Mouse (Mus musculus) forebrain, embryonic 12.5 days (tissue): ENCODE results near the gene Nptn. TPM values are rescaled to one million over a fixed set of nuclear protein-coding genes. Genes with fewer than 3 reads are reported as not detected.

Source experiments
- ATAC-seq: fragments of 200-750 bp; cut with Nextera tagmentation; 2 replicates; pipeline ENCODE4 v1.8.0; 2017; ENCODE audit warnings: moderate TSS enrichment; ENCODE audit not compliant: low FRiP score
- H3K27ac ChIP-seq: fragments of 300-500 bp; sonication (generic); 2 replicates; pipeline ENCODE4 v1.5.1; 2016; ENCODE audit warnings: mild to moderate bottlenecking
- H3K27me3 ChIP-seq: fragments of 300-500 bp; sonication (generic); 2 replicates; pipeline ENCODE4 v1.6.1; 2016; ENCODE audit warnings: mild to moderate bottlenecking
- H3K36me3 ChIP-seq: fragments of 300-500 bp; sonication (generic); replicated peaks from 2 replicates; pipeline ENCODE4 v1.6.1; 2016; ENCODE audit warnings: mild to moderate bottlenecking
- H3K4me1 ChIP-seq: fragments of 300-500 bp; sonication (generic); 2 replicates; pipeline ENCODE4 v1.6.1; 2016
- H3K4me2 ChIP-seq: fragments of 300-500 bp; sonication (generic); 2 replicates; pipeline ENCODE4 v1.6.1; 2016; ENCODE audit warnings: mild to moderate bottlenecking, moderate library complexity
- H3K4me3 ChIP-seq: fragments of 300-500 bp; sonication (generic); replicated peaks from 2 replicates; pipeline ENCODE4 v1.5.1; 2016; ENCODE audit warnings: mild to moderate bottlenecking
- H3K9ac ChIP-seq: fragments of 300-500 bp; sonication (generic); 2 replicates; pipeline ENCODE4 v1.6.1; 2016; ENCODE audit warnings: mild to moderate bottlenecking
- H3K9me3 ChIP-seq: fragments of 300-500 bp; sonication (generic); 2 replicates; pipeline ENCODE4 v1.6.1; 2016
- WGBS: fragments of 180-500 bp; shearing (Covaris S2); methylation state at CpG from one replicate; pipeline ENCODE4 v1.1.7; 2016; 5-methylcytosine and 5-hydroxymethylcytosine counted together
- polyA plus RNA-seq: library from polyadenylated mRNA; unstranded; fragments of >200 nt; fragmentation: Nextera tagmentation; extraction: Ambion mirVana; gene quantifications from 2 replicates; pipeline ENCODE4 v1.2.1, GENCODE M21; 2016

Gene Nptn
- polyA plus RNA-seq, 1 experiment from 2014 or later = 71.6 TPM

DNA sequence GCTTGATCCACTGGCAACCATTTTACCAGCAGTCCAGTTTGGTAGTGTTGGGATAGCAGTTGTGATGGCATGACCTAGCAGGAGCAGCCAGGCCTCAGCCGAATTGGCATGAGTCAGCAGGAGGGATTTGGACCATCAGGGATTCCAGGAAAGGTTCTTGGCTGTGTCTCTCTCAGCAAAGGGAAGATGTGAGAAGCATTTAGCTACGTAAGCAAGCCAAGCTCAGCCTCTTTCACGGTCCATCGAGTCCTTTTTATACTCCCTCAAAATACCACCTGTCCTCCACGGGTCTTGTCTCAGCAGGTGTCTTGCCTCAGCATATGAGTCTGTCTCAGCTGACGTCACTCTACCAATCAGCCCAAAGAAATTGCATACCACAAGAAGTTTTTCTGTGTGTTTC lies 101.3 kb downstream of the Nptn start:
- no peak overlapping the region for H3K9ac ChIP-seq
- H3K36me3 ChIP-seq = no peaks in the 10 kb centered on the region
- H3K4me1 ChIP-seq = 0 out of 2 replicates have a peak, but pooled peaks cover 5% of the 10 kb centered on the region
- no peaks in the 10 kb centered on the region for H3K9me3 ChIP-seq
- no peaks in the 10 kb centered on the region for H3K27me3 ChIP-seq
- 32% methylated on average over 6 of the region's 6 CpGs for WGBS
- H3K4me2 ChIP-seq = no peak overlapping the region
- H3K4me3 ChIP-seq = no peak overlapping the region
- no peak for ATAC-seq
- H3K27ac ChIP-seq = no peak overlapping the region

DNA sequence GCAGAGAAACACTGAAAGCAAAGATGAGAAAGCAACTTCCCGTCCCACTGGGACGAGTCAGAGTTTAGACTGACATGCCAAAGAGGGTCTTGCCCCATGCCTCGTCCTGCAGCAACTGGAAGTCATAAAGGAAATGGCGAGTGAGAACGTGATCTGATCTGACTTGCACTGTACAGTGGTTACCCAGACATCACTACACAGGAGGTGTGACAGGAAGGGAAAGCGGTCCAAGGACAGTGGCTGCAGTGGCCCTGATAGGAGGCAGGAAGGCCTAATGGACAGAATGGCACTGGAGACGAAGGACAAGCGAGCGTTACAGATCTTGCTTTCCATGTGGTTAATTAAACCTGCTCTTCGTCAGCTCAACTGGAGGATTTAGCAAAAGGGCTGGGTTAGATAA lies 103.2 kb downstream of the Nptn start:
- no peak overlapping the region for H3K4me2 ChIP-seq
- 0 out of 2 replicates have a peak, but pooled peaks cover 5% of the 10 kb centered on the region for H3K4me1 ChIP-seq
- no peak for ATAC-seq

DNA sequence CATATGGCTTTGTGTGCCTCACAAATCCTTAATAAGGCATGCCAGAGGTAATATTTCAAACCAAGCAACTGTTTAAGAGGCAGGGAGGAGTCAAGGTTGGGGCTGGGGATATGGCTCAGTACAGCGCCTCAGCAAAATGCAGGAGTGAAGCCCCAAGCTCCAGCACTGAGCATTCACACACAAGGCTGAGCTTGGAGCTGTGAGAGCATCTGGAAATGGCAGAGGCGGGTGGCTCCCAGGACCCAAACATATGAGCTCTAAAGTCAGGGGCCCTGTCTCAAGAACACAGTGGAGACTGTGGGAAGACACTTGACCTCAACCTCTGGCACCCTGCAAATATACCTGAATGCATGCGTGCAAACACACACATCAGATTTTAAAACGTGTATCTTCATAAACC lies 106.0 kb downstream of the Nptn start:
- ATAC-seq = no peak
- WGBS = 84% methylated on average over 4 of the region's 4 CpGs
- H3K27ac ChIP-seq = no peak overlapping the region
- H3K9ac ChIP-seq = no peak overlapping the region
- no peak overlapping the region for H3K4me2 ChIP-seq
- H3K4me3 ChIP-seq = no peak overlapping the region
- no peaks in the 10 kb centered on the region for H3K36me3 ChIP-seq
- H3K4me1 ChIP-seq = 0 out of 2 replicates have a peak, but pooled peaks cover 4% of the 10 kb centered on the region
- H3K27me3 ChIP-seq = no peaks in the 10 kb centered on the region
- no peaks in the 10 kb centered on the region for H3K9me3 ChIP-seq

More for the DNA sequence above, 103.2 kb downstream of the Nptn start:
- Histone ChIP-seq H3K27me3 (no peaks in the 10 kb centered on the region), H3K9ac (no peak overlapping the region), H3K4me3 (no peak overlapping the region), H3K27ac (no peak overlapping the region), H3K9me3 (no peaks in the 10 kb centered on the region), H3K36me3 (no peaks in the 10 kb centered on the region)
- WGBS = 86% methylated on average over 10 of the region's 10 CpGs

DNA sequence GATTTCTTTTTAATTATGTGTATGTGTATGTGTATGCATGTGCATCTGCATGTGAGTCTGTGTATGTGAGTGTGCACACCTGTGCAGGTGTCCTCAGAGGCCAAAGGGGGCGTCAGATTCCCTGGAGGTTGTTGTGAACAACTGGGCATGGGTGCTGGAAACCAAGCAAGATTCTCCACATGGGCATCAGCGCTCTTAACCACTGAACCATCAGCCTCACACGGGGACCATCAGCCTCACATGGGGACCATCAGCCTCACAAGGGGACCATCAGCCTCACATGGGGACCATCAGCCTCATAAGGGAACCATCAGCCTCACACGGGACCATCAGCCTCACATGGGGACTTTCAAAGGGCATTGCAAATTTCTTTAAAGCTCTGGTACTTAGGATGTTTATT lies 108.7 kb downstream of the Nptn start:
- H3K36me3 ChIP-seq = no peaks in the 10 kb centered on the region
- H3K4me3 ChIP-seq = no peak overlapping the region
- H3K9ac ChIP-seq = no peak overlapping the region
- H3K27ac ChIP-seq = no peak overlapping the region
- H3K4me1 ChIP-seq = no peaks in the 10 kb centered on the region
- no peak for ATAC-seq
- no peaks in the 10 kb centered on the region for H3K9me3 ChIP-seq
- 84% methylated on average over 4 of the region's 4 CpGs for WGBS
- no peaks in the 10 kb centered on the region for H3K27me3 ChIP-seq
- no peak overlapping the region for H3K4me2 ChIP-seq

GRCm38 (mm10) chr9:58691471-58691870 lies 109.4 kb downstream of the Nptn start:
- Histone ChIP-seq H3K27ac (no peak overlapping the region), H3K9me3 (no peaks in the 10 kb centered on the region), H3K4me1 (no peaks in the 10 kb centered on the region), H3K27me3 (no peaks in the 10 kb centered on the region), H3K4me2 (no peak overlapping the region), H3K9ac (no peak overlapping the region), H3K36me3 (no peaks in the 10 kb centered on the region), H3K4me3 (no peak overlapping the region)
- ATAC-seq = no peak
- WGBS = 96% methylated on average over 7 of the region's 7 CpGs

GRCm38 (mm10) chr9:58698486-58698885 lies 116.4 kb downstream of the Nptn start:
- no peaks in the 10 kb centered on the region for H3K9me3 ChIP-seq
- no peaks in the 10 kb centered on the region for H3K27me3 ChIP-seq
- no peak overlapping the region for H3K4me3 ChIP-seq
- no peak overlapping the region for H3K9ac ChIP-seq
- H3K27ac ChIP-seq = no peak overlapping the region
- H3K4me1 ChIP-seq = no peaks in the 10 kb centered on the region
- WGBS = 91% methylated on average over 2 of the region's 2 CpGs
- H3K36me3 ChIP-seq = no peaks in the 10 kb centered on the region
- no peak for ATAC-seq
- H3K4me2 ChIP-seq = no peak overlapping the region

GRCm38 (mm10) chr9:58701751-58702150 lies 119.7 kb downstream of the Nptn start:
- H3K36me3 ChIP-seq = no peaks in the 10 kb centered on the region

GRCm38 (mm10) chr9:58703766-58704165 lies 121.7 kb downstream of the Nptn start:
- no peak for ATAC-seq
- Histone ChIP-seq H3K27me3 (no peaks in the 10 kb centered on the region), H3K27ac (no peak overlapping the region), H3K4me2 (no peak overlapping the region), H3K36me3 (no peaks in the 10 kb centered on the region), H3K4me3 (no peak overlapping the region), H3K4me1 (no peaks in the 10 kb centered on the region), H3K9me3 (no peaks in the 10 kb centered on the region), H3K9ac (no peak overlapping the region)
- WGBS = 90% methylated on average over 7 of the region's 7 CpGs

More at GRCm38 (mm10) chr9:58701751-58702150, 119.7 kb downstream of the Nptn start:
- H3K4me1 ChIP-seq = no peaks in the 10 kb centered on the region
- H3K4me2 ChIP-seq = no peak overlapping the region
- no peaks in the 10 kb centered on the region for H3K9me3 ChIP-seq
- no peak overlapping the region for H3K4me3 ChIP-seq
- no peak for ATAC-seq
- WGBS = 94% methylated on average over 2 of the region's 2 CpGs
- no peaks in the 10 kb centered on the region for H3K27me3 ChIP-seq
- H3K9ac ChIP-seq = no peak overlapping the region
- no peak overlapping the region for H3K27ac ChIP-seq

DNA sequence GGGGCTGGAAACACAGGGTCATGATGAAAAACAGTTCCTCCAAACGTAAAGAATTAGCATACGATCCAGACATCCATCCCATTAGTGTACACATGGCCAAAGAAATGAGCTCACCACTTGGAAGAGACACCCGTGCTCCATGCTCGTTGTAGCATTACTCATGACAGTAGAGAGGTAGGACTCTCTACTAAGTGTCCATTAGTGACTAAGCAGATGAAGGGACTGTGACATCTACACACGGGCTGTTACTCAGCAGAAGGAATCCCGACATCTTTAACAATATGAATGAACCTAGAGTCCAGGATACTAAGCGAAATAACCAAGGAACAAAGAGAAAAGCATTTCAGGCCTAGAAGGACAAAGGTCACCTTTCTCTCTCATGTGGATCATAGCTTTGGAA lies 124.0 kb downstream of the Nptn start:
- 85% methylated on average over 7 of the region's 7 CpGs for WGBS
- no peak for ATAC-seq

More for the DNA sequence above, 124.0 kb downstream of the Nptn start:
- Histone ChIP-seq H3K4me2 (no peak overlapping the region), H3K4me1 (no peaks in the 10 kb centered on the region), H3K27ac (no peak overlapping the region), H3K9ac (no peak overlapping the region), H3K4me3 (no peak overlapping the region), H3K9me3 (no peaks in the 10 kb centered on the region), H3K27me3 (no peaks in the 10 kb centered on the region), H3K36me3 (no peaks in the 10 kb centered on the region)

Other genes starting within 250 kb of the Nptn start
- not detected in 2 replicates for gene Tbc1d21, start 211.8 kb upstream of the Nptn start, polyA plus RNA-seq
- 4.0 and 4.7 TPM in 2 replicates for gene Insyn1, start 93.6 kb upstream of the Nptn start, polyA plus RNA-seq
- gene Cd276, start 26.8 kb upstream of the Nptn start, polyA plus RNA-seq = 32.2 and 35.9 TPM in 2 replicates
- 2.0 and 2.4 TPM in 2 replicates for gene Rec114, start 161.7 kb downstream of the Nptn start, polyA plus RNA-seq
- gene Hcn4, start 241.2 kb downstream of the Nptn start, polyA plus RNA-seq = 1.3 and 1.8 TPM in 2 replicates